In genomic region chr2:180051986-180052733, GRCm38 (mm10) we compare ENCODE assay signal across 10 mouse cellular contexts. TPM values are rescaled to one million over a fixed set of nuclear protein-coding genes. Genes with fewer than 3 reads are reported as not detected.
DNase-seq lines count a peak whose midpoint lies in the region; ATAC-seq and TF ChIP-seq lines count a peak whose summit lies in the region.
"Had no signal": no experiment of that assay in that cellular context is flagged by ENCODE, and none has a peak within 500 bp of the region (broad histone marks: within the 10 kb centered on the region; RNA-seq: fewer than 3 reads in every experiment).

No protein-coding gene starts in this region.

- 0 out of 2 replicates have a peak, but pooled peaks have one; percentile 6 for ATAC-seq in heart, embryonic 14.5 days (ENCODE audit: insufficient number of reproducible peaks, insufficient read depth, low FRiP score, low read depth)
- ATAC-seq in heart, embryonic 11.5 days (replicated peaks; ENCODE audit: insufficient number of reproducible peaks, low FRiP score, low TSS enrichment): no peak
- no peak for ATAC-seq in intestine, postnatal 0 days

- no peak overlapping the region for H3K4me2 ChIP-seq in heart, embryonic 14.5 days (ENCODE audit: low read length)
- no peak overlapping the region for H3K4me2 ChIP-seq in heart, embryonic 11.5 days
- H3K4me2 ChIP-seq in intestine, postnatal 0 days (replicated peaks; ENCODE audit: low read depth): no peak overlapping the region
- H3K4me2 ChIP-seq: midbrain, embryonic 12.5 days had no signal

- in situ Hi-C loops in ES-E14 (cut with MboI; ENCODE audit: low sequenced_read_pairs in 2 of 2, unreplicated experiment in 2 of 2): no loop called here

- H3K9ac ChIP-seq in heart, embryonic 14.5 days (ENCODE audit: low read length): no peak overlapping the region
- no peak overlapping the region for H3K9ac ChIP-seq in heart, embryonic 11.5 days (ENCODE audit: low read depth, low read length)
- H3K9ac ChIP-seq in ES-E14 (ENCODE audit: insufficient read depth, low read depth, low read length, poor library complexity, severe bottlenecking): no peak overlapping the region
- H3K9ac ChIP-seq in intestine, postnatal 0 days (ENCODE audit: low read depth, low read length): no peak overlapping the region
- H3K9ac ChIP-seq: midbrain, embryonic 12.5 days had no signal

- peaks cover 41% of the 10 kb centered on the region for H3K36me3 ChIP-seq in heart, embryonic 14.5 days (ENCODE audit: control insufficient read depth, insufficient read depth, low read length)
- H3K36me3 ChIP-seq in heart, embryonic 11.5 days (ENCODE audit: control insufficient read depth, insufficient read depth, low read length): peaks cover 13% of the 10 kb centered on the region
- H3K36me3 ChIP-seq in ES-E14 (ENCODE audit: control insufficient read depth, insufficient read depth, low read length, poor library complexity, severe bottlenecking): peaks cover 9% of the 10 kb centered on the region
- peaks cover 25% of the 10 kb centered on the region for H3K36me3 ChIP-seq in intestine, postnatal 0 days (ENCODE audit: control insufficient read depth, insufficient read depth)

- H3K4me1 ChIP-seq in heart, embryonic 14.5 days (ENCODE audit: control insufficient read depth in 2 of 2, insufficient read depth in 2 of 2, low read length in 2 of 2): no peaks in the 10 kb centered on the region
- no peaks in the 10 kb centered on the region for H3K4me1 ChIP-seq in heart, embryonic 11.5 days (ENCODE audit: control insufficient read depth, insufficient read depth, low read length)
- H3K4me1 ChIP-seq in ES-E14 (ENCODE audit: control insufficient read depth in 2 of 2, insufficient read depth in 2 of 2, low read length in 2 of 2, poor library complexity in 1 of 2): peaks cover 0 to 6% of the 10 kb centered on the region in 2 experiments; a peak in 1 of 4 replicates
- H3K4me1 ChIP-seq in intestine, postnatal 0 days (replicated peaks; ENCODE audit: control insufficient read depth, insufficient read depth, low read length): no peaks in the 10 kb centered on the region
- H3K4me1 ChIP-seq: midbrain, embryonic 12.5 days had no signal

- 88% methylated on average over 14 of the region's 14 CpGs for WGBS in heart, embryonic 14.5 days
- WGBS in heart, embryonic 11.5 days (ENCODE audit: insufficient replicate concordance): 86% methylated on average over 14 of the region's 14 CpGs
- 91% methylated on average over 14 of the region's 14 CpGs for WGBS in intestine, postnatal 0 days

- no peaks in the 10 kb centered on the region for H3K9me3 ChIP-seq in heart, embryonic 14.5 days (ENCODE audit: control insufficient read depth, low read length)
- no peaks in the 10 kb centered on the region for H3K9me3 ChIP-seq in heart, embryonic 11.5 days (replicated peaks; ENCODE audit: control insufficient read depth, low read length)
- H3K9me3 ChIP-seq in ES-E14 (ENCODE audit: control insufficient read depth, insufficient read depth, low read depth, low read length): no peaks in the 10 kb centered on the region
- no peaks in the 10 kb centered on the region for H3K9me3 ChIP-seq in intestine, postnatal 0 days (ENCODE audit: control insufficient read depth)
- H3K9me3 ChIP-seq: midbrain, embryonic 12.5 days had no signal

- TF ChIP-seq CTCF in intestine, postnatal 0 days (IDR thresholded peaks at IDR 0.05; ENCODE audit: low read depth): peak; percentile 64

- H3K4me3 ChIP-seq in heart, embryonic 14.5 days (ENCODE audit: control insufficient read depth in 1 of 2, insufficient read depth in 1 of 2, low read depth in 1 of 2, low read length in 2 of 2): no peak overlapping the region
- no peak overlapping the region for H3K4me3 ChIP-seq in heart, embryonic 11.5 days (ENCODE audit: low read depth, low read length)
- no peak overlapping the region for H3K4me3 ChIP-seq in ES-E14 (ENCODE audit: insufficient read depth in 1 of 2, low read depth in 1 of 2, low read length in 2 of 2, poor library complexity in 1 of 2, severe bottlenecking in 1 of 2)
- no peak overlapping the region for H3K4me3 ChIP-seq in intestine, postnatal 0 days (ENCODE audit: low read depth, low read length)
- H3K4me3 ChIP-seq: midbrain, embryonic 12.5 days had no signal

- H3K27me3 ChIP-seq in heart, embryonic 14.5 days (ENCODE audit: control insufficient read depth, insufficient read depth, low read length): no peaks in the 10 kb centered on the region
- no peaks in the 10 kb centered on the region for H3K27me3 ChIP-seq in heart, embryonic 11.5 days (ENCODE audit: control insufficient read depth, insufficient read depth, low read length)
- H3K27me3 ChIP-seq in intestine, postnatal 0 days (replicated peaks; ENCODE audit: control insufficient read depth, insufficient read depth, low read length): no peaks in the 10 kb centered on the region
- H3K27me3 ChIP-seq: midbrain, embryonic 12.5 days had no signal

- H3K27ac ChIP-seq in heart, embryonic 14.5 days (replicated peaks in 1 of 2; ENCODE audit: control insufficient read depth in 1 of 2, insufficient read depth in 1 of 2, low read depth in 2 of 2, low read length in 2 of 2): no peak overlapping the region
- H3K27ac ChIP-seq in heart, embryonic 11.5 days (ENCODE audit: low read depth, low read length): no peak overlapping the region
- no peak overlapping the region for H3K27ac ChIP-seq in ES-E14 (ENCODE audit: insufficient read depth, low read depth, low read length, poor library complexity, severe bottlenecking)
- no peak overlapping the region for H3K27ac ChIP-seq in intestine, postnatal 0 days (ENCODE audit: low read depth, low read length)
- H3K27ac ChIP-seq: midbrain, embryonic 12.5 days had no signal

- intact Hi-C loops in heart, postnatal 25 days (cut with DNase I): loop anchor here (1.0 kb wide), 1 partner anchor 136 kb away; no protein-coding TSS in a partner anchor

- peak; percentile 72 for DNase-seq in 3T3-L1 (ENCODE audit: low read depth, low spot score)
- peak; percentile 36 for DNase-seq in ES-E14 (ENCODE audit: low read depth, low spot score)
- peak; percentile 63 for DNase-seq in thymus, postnatal 14 days
- no peak for DNase-seq in gastrocnemius, adult 8-10 months (ENCODE audit: low spot score in 2 of 2)
- DNase-seq in heart, postnatal 25 days (ENCODE audit: low spot score): no peak

TF ChIP-seq in ES-E14, 5 proteins besides CTCF, POLR2A, EP300 and RAD21:
- TF ChIP-seq ZC3H11A (IDR thresholded peaks at IDR 0.05; ENCODE audit: borderline replicate concordance, low read depth, low read length): peak; percentile 16; the same call in 1 of the 2 replicates
- TF ChIP-seq MAFK (IDR thresholded peaks at IDR 0.05; ENCODE audit: insufficient read depth, low read depth, low read length): no peak
- TF ChIP-seq ZNF384 (IDR thresholded peaks at IDR 0.05; ENCODE audit: low read depth, low read length): no peak

RNA-seq across cellular contexts. Expression of gene Ss18l1, which starts 9.9 kb away (rescaled TPM):
- 3.6 and 3.9 TPM in 2 replicates for polyA plus RNA-seq in heart, embryonic 14.5 days (2014; fragmentation: Nextera tagmentation; extraction: Ambion mirVana)
- 2.3 and 4.8 TPM in 2 replicates for polyA plus RNA-seq in heart, embryonic 11.5 days (2014; fragmentation: Nextera tagmentation; extraction: Ambion mirVana)
- 4.9 and 5.8 TPM in 2 replicates for total RNA-seq in ES-E14 (2012; rRNA removed)
- 1.2 and 1.3 TPM in 2 replicates for polyA plus RNA-seq in intestine, postnatal 0 days (2015; fragmentation: Nextera tagmentation; extraction: Ambion mirVana)
- 1 to 10 TPM; 1.8 to 2.5 (median 2.1) TPM for total RNA-seq in gastrocnemius, adult 8-10 months (2022)
- 1 to 10 TPM; 2.2 to 2.3 TPM for total RNA-seq in heart, postnatal 25 days (2021)

RNA-seq across cellular contexts. Expression of gene Psma7, which starts 9.9 kb away (rescaled TPM):
- 410 and 434 TPM in 2 replicates for polyA plus RNA-seq in heart, embryonic 14.5 days (2014; fragmentation: Nextera tagmentation; extraction: Ambion mirVana)
- polyA plus RNA-seq in heart, embryonic 11.5 days (2014; fragmentation: Nextera tagmentation; extraction: Ambion mirVana): 495 and 521 TPM in 2 replicates
- total RNA-seq in ES-E14 (2012; rRNA removed): 364 and 381 TPM in 2 replicates
- polyA plus RNA-seq in intestine, postnatal 0 days (2015; fragmentation: Nextera tagmentation; extraction: Ambion mirVana): 423 and 444 TPM in 2 replicates
- 100 to 1,000 TPM; 137 to 165 (median 152) TPM for total RNA-seq in gastrocnemius, adult 8-10 months (2022)
- total RNA-seq in heart, postnatal 25 days (2021): 100 to 1,000 TPM; 155 to 163 TPM

RNA-seq across cellular contexts. Expression of gene Mtg2, which starts 18.2 kb away (rescaled TPM):
- polyA plus RNA-seq in heart, embryonic 14.5 days (2014; fragmentation: Nextera tagmentation; extraction: Ambion mirVana): 24.9 and 27.9 TPM in 2 replicates
- polyA plus RNA-seq in heart, embryonic 11.5 days (2014; fragmentation: Nextera tagmentation; extraction: Ambion mirVana): 24.6 and 27.3 TPM in 2 replicates
- 33.9 and 35.3 TPM in 2 replicates for total RNA-seq in ES-E14 (2012; rRNA removed)
- polyA plus RNA-seq in intestine, postnatal 0 days (2015; fragmentation: Nextera tagmentation; extraction: Ambion mirVana): 9.8 and 11.1 TPM in 2 replicates
- total RNA-seq in gastrocnemius, adult 8-10 months (2022): 10 to 100 TPM; 14.1 to 17.9 (median 16.3) TPM
- total RNA-seq in heart, postnatal 25 days (2021): 10 to 100 TPM; 23.0 to 27.4 TPM

RNA-seq across cellular contexts. Expression of gene Lsm14b, which starts 27.4 kb away (rescaled TPM):
- 4.8 and 5.3 TPM in 2 replicates for polyA plus RNA-seq in heart, embryonic 14.5 days (2014; fragmentation: Nextera tagmentation; extraction: Ambion mirVana)
- polyA plus RNA-seq in heart, embryonic 11.5 days (2014; fragmentation: Nextera tagmentation; extraction: Ambion mirVana): 3.9 and 4.3 TPM in 2 replicates
- total RNA-seq in ES-E14 (2012; rRNA removed): 44.4 and 46.0 TPM in 2 replicates
- polyA plus RNA-seq in intestine, postnatal 0 days (2015; fragmentation: Nextera tagmentation; extraction: Ambion mirVana): 3.2 and 3.7 TPM in 2 replicates
- 10 to 100 TPM; 48.2 to 51.7 (median 50.2) TPM for total RNA-seq in gastrocnemius, adult 8-10 months (2022)
- total RNA-seq in heart, postnatal 25 days (2021): 10 to 100 TPM; 59.2 to 63.1 TPM

RNA-seq across cellular contexts. Expression of gene Hrh3, which starts 52.1 kb away (rescaled TPM):
- not detected in 2 replicates for polyA plus RNA-seq in heart, embryonic 14.5 days (2014; fragmentation: Nextera tagmentation; extraction: Ambion mirVana)
- polyA plus RNA-seq in heart, embryonic 11.5 days (2014; fragmentation: Nextera tagmentation; extraction: Ambion mirVana): not detected in 2 replicates
- 0.49 and 1.1 TPM in 2 replicates for total RNA-seq in ES-E14 (2012; rRNA removed)
- not detected in 2 replicates for polyA plus RNA-seq in intestine, postnatal 0 days (2015; fragmentation: Nextera tagmentation; extraction: Ambion mirVana)
- total RNA-seq in gastrocnemius, adult 8-10 months (2022): not detected
- total RNA-seq in heart, postnatal 25 days (2021): not detected
- total RNA-seq: hematopoietic stem cell, adult 5-6 weeks had no signal

Comparison
In these comparisons a context has a peak if more than half of its experiments do, and no peak if none do; other contexts are left out.
1. DNase-seq: peak in 3T3-L1 (single experiment), ES-E14 (single experiment) and thymus, postnatal 14 days (single experiment); none in gastrocnemius, adult 8-10 months (0 of 2) and heart, postnatal 25 days (single experiment).